Mouse (Mus musculus): ENCODE data around the gene Esp15. TPM values are rescaled to one million over a fixed set of nuclear protein-coding genes. Genes with fewer than 3 reads are reported as not detected.
"Not testable (repeated sequence)": the region's sequence is repeated elsewhere in the genome, so short reads cannot be mapped to it uniquely, and the experiment has no call there.

Gene Esp15
- polyA plus RNA-seq (2015; fragmentation: Nextera tagmentation; extraction: Ambion mirVana), result not detected in 2 replicates

DNA sequence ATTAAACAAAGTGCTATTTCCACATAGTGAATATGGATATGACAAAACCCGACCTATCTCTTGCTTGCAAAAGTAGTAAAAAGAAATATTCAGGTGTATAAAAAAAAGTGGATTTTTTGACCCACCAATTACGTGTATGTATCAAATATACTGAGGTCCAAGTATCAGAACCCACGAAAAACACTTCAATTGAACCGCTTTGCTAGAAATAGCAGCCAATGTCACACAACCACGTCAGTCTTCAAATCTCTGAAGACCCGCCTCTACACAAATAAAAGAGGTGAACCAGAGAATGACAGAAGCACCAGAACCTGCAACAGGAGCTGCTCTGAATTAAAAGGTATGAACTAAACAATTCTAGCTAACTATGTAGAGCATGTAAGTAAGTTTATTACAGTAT is at the start of gene Esp15:
Gene Esp15, plus strand, starts transcription at position 301 of the 400 bp plus-strand sequence.
- not testable (repeated sequence) for H3K27me3 ChIP-seq (replicated peaks; ENCODE audit: control insufficient read depth, insufficient read depth, low read length); H3K36me3 ChIP-seq (ENCODE audit: control insufficient read depth, insufficient read depth); ATAC-seq; H3K27ac ChIP-seq (ENCODE audit: low read length); H3K4me1 ChIP-seq (replicated peaks; ENCODE audit: control insufficient read depth, insufficient read depth, low read length); H3K9me3 ChIP-seq (ENCODE audit: control insufficient read depth, low read length); H3K9ac ChIP-seq (replicated peaks; ENCODE audit: low read depth, low read length); H3K4me2 ChIP-seq (ENCODE audit: low read length); H3K4me3 ChIP-seq (replicated peaks; ENCODE audit: low read length)
- WGBS, result 74% methylated on average over 6 of the region's 6 CpGs

DNA sequence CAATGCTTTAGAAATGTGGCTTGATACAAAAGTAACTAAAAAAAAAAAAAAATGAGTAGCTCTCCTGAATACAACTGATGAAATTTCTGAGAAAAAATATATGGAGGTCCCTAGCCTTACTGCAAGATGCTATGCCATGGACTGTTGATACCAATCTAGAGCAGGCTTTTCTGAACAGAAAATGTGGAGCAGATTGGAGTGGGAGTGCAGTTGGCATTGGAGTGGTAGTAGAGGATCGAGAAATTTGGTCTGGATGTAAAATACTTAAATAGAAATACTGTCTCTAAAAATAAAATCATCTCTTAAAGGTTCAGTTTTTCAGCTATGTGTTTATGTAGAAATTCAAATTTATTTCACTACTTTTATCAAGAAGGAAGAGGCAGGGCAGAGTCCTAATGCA is 49.2 kb upstream of the Esp15 start:
- no peaks in the 10 kb centered on the region for H3K36me3 ChIP-seq (ENCODE audit: control insufficient read depth, insufficient read depth)
- no peak overlapping the region for H3K4me2 ChIP-seq (ENCODE audit: low read length)
- 61% methylated on average over 1 of the region's 1 CpGs for WGBS
- no peak for ATAC-seq
- no peaks in the 10 kb centered on the region for H3K9me3 ChIP-seq (ENCODE audit: control insufficient read depth, low read length)
- no peaks in the 10 kb centered on the region for H3K27me3 ChIP-seq (replicated peaks; ENCODE audit: control insufficient read depth, insufficient read depth, low read length)
- H3K9ac ChIP-seq (replicated peaks; ENCODE audit: low read depth, low read length), result no peak overlapping the region
- no peaks in the 10 kb centered on the region for H3K4me1 ChIP-seq (replicated peaks; ENCODE audit: control insufficient read depth, insufficient read depth, low read length)
- no peak overlapping the region for H3K27ac ChIP-seq (ENCODE audit: low read length)
- no peak overlapping the region for H3K4me3 ChIP-seq (replicated peaks; ENCODE audit: low read length)

Other genes starting within 250 kb of the Esp15 start
- not detected in 2 replicates for gene Esp18, start 234.6 kb upstream of the Esp15 start, polyA plus RNA-seq (2015; fragmentation: Nextera tagmentation; extraction: Ambion mirVana)
- gene Esp16, start 104.8 kb upstream of the Esp15 start, polyA plus RNA-seq (2015; fragmentation: Nextera tagmentation; extraction: Ambion mirVana), result not detected in 2 replicates

All from forebrain, embryonic 16.5 days (tissue).